Mouse (Mus musculus): Measurements from ENCODE around the gene Adam20. TPM values are rescaled to one million over a fixed set of nuclear protein-coding genes. Genes with fewer than 3 reads are reported as not detected.
"Not testable (repeated sequence)": the region's sequence is repeated elsewhere in the genome, so short reads cannot be mapped to it uniquely, and the experiment has no call there.

Gene Adam20
- total RNA-seq (2021) = not detected

- intact Hi-C loops (cut with DNase I); DNase-seq (ENCODE audit: low spot score): not testable (repeated sequence)
Observed at GRCm38 (mm10) chr8:40792973-40793372, at the start of gene Adam20. Gene Adam20, plus strand, starts transcription at chr8:40793273.

GRCm38 (mm10) chr8:40751908-40752307 is 41.2 kb upstream of the Adam20 start, which contains the start of gene Adam25:
Gene Adam25, plus strand, starts transcription at chr8:40752208.
- DNase-seq (ENCODE audit: low spot score); intact Hi-C loops (cut with DNase I): not testable (repeated sequence)

DNA sequence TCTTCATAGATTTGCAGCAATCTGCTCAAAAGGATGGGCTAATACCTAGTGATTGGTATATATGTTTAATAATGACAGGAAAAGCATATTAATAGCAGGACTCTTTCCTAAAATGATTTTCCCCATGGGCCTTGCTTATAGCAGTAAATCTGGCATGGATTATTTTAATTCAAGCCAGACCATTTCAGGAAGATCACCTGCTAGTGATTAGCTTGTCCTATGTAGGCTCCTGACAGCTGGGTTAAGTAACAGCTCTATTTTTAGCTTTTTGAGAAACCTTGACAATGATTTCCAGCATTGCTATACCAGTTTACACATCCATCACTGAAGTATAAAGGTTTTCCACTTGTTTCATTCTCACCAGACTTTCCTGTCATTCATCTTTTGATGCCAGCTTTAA is 9.8 kb upstream of the Adam20 start:
- DNase-seq (ENCODE audit: low spot score) = no peak
- intact Hi-C loops (cut with DNase I) = no loop called here

GRCm38 (mm10) chr8:40803379-40804079 is 10.5 kb downstream of the Adam20 start:
- intact Hi-C loops (cut with DNase I) = no loop called here
- DNase-seq (ENCODE audit: low spot score) = no peak

Other genes starting within 250 kb of the Adam20 start
- not detected for gene Adam24, start 118.2 kb upstream of the Adam20 start, total RNA-seq (2021)
- gene Adam25, start 41.1 kb upstream of the Adam20 start, total RNA-seq (2021) = not detected
- not detected for gene Adam39, start 29.7 kb downstream of the Adam20 start, total RNA-seq (2021)